Mouse (Mus musculus): Measurements from ENCODE around the gene Pifo. TPM values are rescaled to one million over a fixed set of nuclear protein-coding genes. Genes with fewer than 3 reads are reported as not detected.

Pifo gene
- total RNA-seq, 2 experiments from 2014 or later: 0.72 TPM; not detected in 1

GRCm38 (mm10) chr3:105974174-105974573 is 40.3 kb downstream of the Pifo start:
- no peak overlapping the region for H3K4me3 ChIP-seq
- DNase-seq (ENCODE audit: low spot score in 2 of 2): no peak
- no peak for TF ChIP-seq CTCF (conservative IDR thresholded peaks at IDR 0.05)
- H3K27ac ChIP-seq: no peak overlapping the region

- Histone ChIP-seq H3K4me3 (no peak within 1 kb of the TSS), H3K27ac (no peak within 1 kb of the TSS)
- no peak for DNase-seq (ENCODE audit: low spot score in 2 of 2)
- no peak for TF ChIP-seq CTCF (conservative IDR thresholded peaks at IDR 0.05)
These were observed 41.0 kb downstream of the Pifo start, which contains the start of gene Ovgp1 for GRCm38 (mm10) chr3:105973411-105973810. Gene Ovgp1 (plus strand): TSS chr3:105973711.

GRCm38 (mm10) chr3:105971831-105972446 is 42.5 kb downstream of the Pifo start:
- DNase-seq (ENCODE audit: low spot score in 2 of 2): no peak
- Histone ChIP-seq H3K27ac (no peak overlapping the region), H3K4me3 (no peak overlapping the region)
- TF ChIP-seq CTCF (conservative IDR thresholded peaks at IDR 0.05): no peak

- no peak overlapping the region for H3K27ac ChIP-seq
- no peak for DNase-seq (ENCODE audit: low spot score in 2 of 2)
- no peak overlapping the region for H3K4me3 ChIP-seq
- TF ChIP-seq CTCF (conservative IDR thresholded peaks at IDR 0.05): peak; percentile 65
These were observed 53.7 kb downstream of the Pifo start for GRCm38 (mm10) chr3:105960700-105961099.

GRCm38 (mm10) chr3:105959999-105960398 is 54.4 kb downstream of the Pifo start, which contains the start of gene Atp5f1:
Gene Atp5f1 (minus strand): TSS chr3:105960099.
- Histone ChIP-seq H3K4me3 (peak within 1 kb of the TSS; percentile 91), H3K27ac (peak within 1 kb of the TSS; percentile 100)
- TF ChIP-seq CTCF (conservative IDR thresholded peaks at IDR 0.05): no peak
- no peak for DNase-seq (ENCODE audit: low spot score in 2 of 2)

- no peak for TF ChIP-seq CTCF (conservative IDR thresholded peaks at IDR 0.05)
- peak in 1 of 2 experiments; percentile 23 for DNase-seq (ENCODE audit: low spot score in 2 of 2)
- peak overlapping the region; percentile 91 for H3K4me3 ChIP-seq
- H3K27ac ChIP-seq: peak overlapping the region; percentile 100
These were observed 54.9 kb downstream of the Pifo start for GRCm38 (mm10) chr3:105959585-105959984.

- TF ChIP-seq CTCF (conservative IDR thresholded peaks at IDR 0.05): no peak
- H3K27ac ChIP-seq: peak within 1 kb of the TSS; percentile 100
- DNase-seq (ENCODE audit: low spot score in 2 of 2): peak; percentile 95 to 96
- peak within 1 kb of the TSS; percentile 91 for H3K4me3 ChIP-seq
These were observed 55.4 kb downstream of the Pifo start, which contains the start of gene Wdr77 for GRCm38 (mm10) chr3:105958974-105959580. Gene Wdr77 (plus strand): TSS chr3:105959369.

GRCm38 (mm10) chr3:105958204-105958603 is 56.2 kb downstream of the Pifo start:
- H3K4me3 ChIP-seq: peak overlapping the region; percentile 91
- peak overlapping the region; percentile 100 for H3K27ac ChIP-seq
- no peak for TF ChIP-seq CTCF (conservative IDR thresholded peaks at IDR 0.05)
- DNase-seq (ENCODE audit: low spot score in 2 of 2): no peak

GRCm38 (mm10) chr3:105957235-105957634 is 57.2 kb downstream of the Pifo start:
- no peak for DNase-seq (ENCODE audit: low spot score in 2 of 2)
- no peak overlapping the region for H3K27ac ChIP-seq
- TF ChIP-seq CTCF (conservative IDR thresholded peaks at IDR 0.05): peak; percentile 59
- H3K4me3 ChIP-seq: peak overlapping the region; percentile 91; the same call in 1 of the 2 replicates

GRCm38 (mm10) chr3:105951348-105951747 is 63.1 kb downstream of the Pifo start:
- DNase-seq (ENCODE audit: low spot score in 2 of 2): no peak
- Histone ChIP-seq H3K4me3 (no peak overlapping the region), H3K27ac (no peak overlapping the region)
- no peak for TF ChIP-seq CTCF (conservative IDR thresholded peaks at IDR 0.05)

Other genes starting within 250 kb of the Pifo start
- gene Rap1a, start 213.3 kb downstream of the Pifo start, total RNA-seq (2021): 100 to 1,000 TPM in 1 of 2 experiments, 10 to 100 TPM in 1; 94.6 to 101 TPM
- gene Adora3, start 143.8 kb downstream of the Pifo start, total RNA-seq (2021): 1 to 10 TPM in 1 of 2 experiments, under 1 TPM in 1; 0.82 to 1.2 TPM
- gene Tmigd3, start 143.7 kb downstream of the Pifo start, total RNA-seq (2021): 1 to 10 TPM in 1 of 2 experiments, under 1 TPM in 1; 0.37 to 1.1 TPM
- 1 to 10 TPM in 1 of 2 experiments, under 1 TPM in 1; 0.98 to 1.2 TPM for gene I830077J02Rik, start 82.0 kb downstream of the Pifo start, total RNA-seq (2021)
- gene Wdr77, start 55.3 kb downstream of the Pifo start, total RNA-seq (2021): 10 to 100 TPM; 49.6 to 50.6 TPM
- gene Atp5f1, start 54.5 kb downstream of the Pifo start, total RNA-seq (2021): 100 to 1,000 TPM; 250 to 262 TPM
- 1 to 10 TPM; 2.4 to 3.7 TPM for gene Ovgp1, start 40.9 kb downstream of the Pifo start, total RNA-seq (2021)
- gene Chil5, start 18.2 kb upstream of the Pifo start, total RNA-seq (2021): not detected
- under 1 TPM; 0.42 to 0.87 TPM for gene Chia1, start 98.6 kb upstream of the Pifo start, total RNA-seq (2021)
- gene Chil3, start 152.9 kb upstream of the Pifo start, total RNA-seq (2021): not detected
- not detected for gene Chil4, start 204.9 kb upstream of the Pifo start, total RNA-seq (2021)

Measured in layer of hippocampus, adult 2 months (tissue).